Mouse (Mus musculus) cortical plate, adult 2 months (tissue): ENCODE measurements around the gene Ern1.

Experiments used
- CTCF ChIP-seq: fragments of 200-500 bp; IDR thresholded peaks from 2 replicates; pipeline ENCODE4 v1.5.1; 2011; ENCODE audit warnings: mild to moderate bottlenecking, control low read depth, low read length; ENCODE audit not compliant: insufficient read depth; ENCODE audit errors: extremely low read depth
- POLR2A ChIP-seq: fragments of 200-500 bp; IDR thresholded peaks from 2 replicates; pipeline ENCODE4 v1.6.1; 2011; ENCODE audit warnings: mild to moderate bottlenecking, low read length, control low read depth; ENCODE audit not compliant: insufficient read depth; ENCODE audit errors: extremely low read depth

GRCm38 (mm10) chr11:106387020-106387419 is 100.6 kb downstream of the Ern1 start:
- TF ChIP-seq POLR2A = no peak
- no peak for TF ChIP-seq CTCF
